Mouse (Mus musculus) cerebellum, adult 8-10 months (tissue): Measurements from ENCODE around the gene Vmn1r207-ps.
"Not testable (repeated sequence)": the region's sequence is repeated elsewhere in the genome, so short reads cannot be mapped to it uniquely, and the experiment has no call there.

Experiments used
- DNase-seq: peaks from one replicate; pipeline ENCODE4 v3.0.0; 2022

Vmn1r207-ps gene

DNA sequence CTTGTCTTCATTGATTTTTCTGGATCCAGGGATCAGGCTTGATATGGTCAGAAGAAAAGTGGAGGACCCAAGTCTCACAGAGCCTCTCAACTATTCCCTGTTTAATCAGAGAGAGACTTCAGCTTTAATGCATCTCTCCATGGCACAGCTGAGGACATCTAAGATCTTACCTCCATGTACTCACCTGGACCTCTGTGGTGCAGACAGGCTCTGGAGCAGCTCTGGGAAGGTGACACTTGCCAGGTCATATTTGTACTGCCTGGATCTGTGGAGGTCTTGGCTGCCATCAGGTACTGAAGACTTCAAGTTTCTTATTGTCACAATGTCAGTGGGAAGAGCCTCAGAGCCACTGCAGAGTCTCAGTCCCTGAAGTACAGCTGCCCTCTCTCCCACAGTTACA, at the start of gene Vmn1r207-ps:
Gene Vmn1r207-ps (minus strand): TSS at position 101 of the 400 bp plus-strand sequence.
- not testable (repeated sequence) for DNase-seq

DNA sequence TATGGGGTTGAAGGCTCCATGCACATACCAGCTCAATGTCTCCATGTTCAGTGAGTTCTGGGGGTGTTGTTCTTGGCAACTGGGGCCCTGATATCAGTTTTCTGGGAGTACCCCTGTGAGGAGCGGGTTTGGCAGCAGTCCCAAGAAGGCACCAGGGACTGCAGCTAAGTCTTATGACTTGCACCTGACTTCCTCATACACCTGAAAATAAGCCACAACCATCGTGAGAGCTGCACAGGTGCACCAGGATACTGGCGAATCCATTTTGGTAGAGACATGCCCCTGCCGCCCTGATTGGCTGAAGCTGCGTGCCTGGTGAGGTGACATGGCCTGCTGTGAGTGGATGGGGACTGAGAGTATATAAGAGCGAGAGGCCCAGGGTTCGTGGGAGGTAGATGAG, 47.9 kb upstream of the Vmn1r207-ps start, which contains the start of gene Vmn1r208:
Gene Vmn1r208 (minus strand): TSS at position 101 of the 400 bp plus-strand sequence.
- DNase-seq: not testable (repeated sequence)

DNA sequence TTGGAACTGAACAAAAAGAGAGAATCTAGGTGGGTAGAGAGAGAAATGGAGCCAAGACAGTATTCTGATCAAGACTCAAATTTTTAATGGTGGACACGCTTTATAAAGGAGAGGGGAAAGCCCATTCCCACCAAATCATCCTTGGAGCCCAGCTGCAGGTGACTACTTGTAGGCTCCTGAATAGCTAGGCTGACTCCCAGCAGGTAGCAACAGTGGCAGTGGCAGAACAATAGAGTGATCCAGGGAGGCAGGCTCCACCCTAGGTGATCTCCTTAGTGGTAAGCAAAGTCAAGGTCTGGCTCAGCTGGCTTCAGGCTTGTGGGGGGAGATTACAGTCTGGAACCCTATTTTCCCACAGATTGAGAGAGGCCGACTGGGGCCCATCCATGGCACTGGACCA, 42.2 kb upstream of the Vmn1r207-ps start:
- DNase-seq: not testable (repeated sequence)

DNA sequence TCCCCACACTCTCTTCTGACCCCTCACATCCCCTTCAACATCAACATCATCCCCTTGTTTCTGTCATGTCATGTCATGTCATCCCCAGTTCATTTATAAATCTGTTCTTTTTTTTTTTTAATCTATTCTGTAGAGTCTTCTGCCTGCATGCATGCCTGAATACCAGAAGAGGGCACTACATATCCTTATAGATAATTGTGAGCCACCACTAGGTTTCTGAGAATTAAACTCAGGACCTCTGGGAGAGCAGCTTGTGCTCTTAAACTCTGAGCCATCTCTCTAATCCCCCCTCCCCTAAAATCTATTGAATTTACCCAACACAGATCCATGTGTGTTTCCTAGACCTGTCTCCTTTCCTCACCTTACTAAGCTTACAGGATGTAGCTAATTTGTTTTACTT, 18.1 kb upstream of the Vmn1r207-ps start:
- no peak for DNase-seq

DNA sequence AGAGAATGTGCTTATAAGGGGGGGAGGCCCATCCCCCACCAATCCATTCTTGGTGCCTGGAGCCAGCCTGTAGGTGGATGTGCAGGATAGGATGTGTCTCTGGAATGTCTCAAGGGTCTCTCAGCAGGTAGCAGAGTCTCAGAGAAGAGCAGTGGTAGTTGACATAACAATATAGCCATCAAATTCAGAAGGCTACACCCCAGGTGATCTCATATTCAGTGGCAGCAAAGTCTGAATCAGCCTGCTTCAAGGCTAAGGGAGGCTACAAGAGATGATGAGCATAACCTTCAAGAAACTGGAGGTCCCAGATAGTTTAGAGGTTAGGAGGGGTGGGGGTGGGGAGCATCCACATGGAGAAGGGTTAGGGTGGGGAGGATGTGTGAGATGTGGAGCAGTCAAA, 22.5 kb downstream of the Vmn1r207-ps start:
- not testable (repeated sequence) for DNase-seq

DNA sequence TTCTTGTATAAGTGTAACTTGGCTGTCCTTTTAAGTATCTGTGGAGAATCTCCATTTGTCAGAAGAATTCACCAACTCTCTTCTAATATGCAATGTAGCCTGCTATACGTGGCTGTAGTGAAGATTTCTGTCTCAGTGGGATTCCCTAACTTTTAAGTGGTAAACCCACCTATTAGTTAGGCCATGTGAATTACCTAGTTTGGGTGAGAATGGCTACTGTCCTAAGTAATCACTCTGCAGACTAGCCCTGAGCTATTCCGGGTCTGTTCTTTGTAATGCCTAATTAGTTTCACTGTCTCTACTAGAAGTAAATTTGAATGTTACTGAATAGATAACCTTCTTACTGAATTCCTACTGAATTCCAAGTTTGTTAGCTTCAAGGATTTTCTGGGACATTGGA, 26.5 kb downstream of the Vmn1r207-ps start:
- not testable (repeated sequence) for DNase-seq
